Mouse (Mus musculus): ENCODE measurements around the gene Babam2. TPM values are rescaled to one million over a fixed set of nuclear protein-coding genes. Genes with fewer than 3 reads are reported as not detected.

Gene Babam2
- polyA plus RNA-seq, 1 experiment from 2014 or later = 46.4 TPM

- WGBS = 81% methylated on average over 6 of the region's 6 CpGs
- Histone ChIP-seq H3K36me3 (no peaks in the 10 kb centered on the region), H3K27ac (replicated peaks) (no peak overlapping the region), H3K9me3 (no peaks in the 10 kb centered on the region), H3K9ac (replicated peaks) (no peak overlapping the region), H3K4me1 (no peaks in the 10 kb centered on the region), H3K4me2 (replicated peaks) (no peak overlapping the region), H3K27me3 (no peaks in the 10 kb centered on the region), H3K4me3 (no peak overlapping the region)
- no peak for ATAC-seq (ENCODE audit: low FRiP score, low read depth)
These were observed 27.0 kb downstream of the Babam2 start for GRCm38 (mm10) chr5:31724519-31724918.

GRCm38 (mm10) chr5:31725885-31726284, 28.4 kb downstream of the Babam2 start:
- no peak overlapping the region for H3K4me3 ChIP-seq
- H3K9ac ChIP-seq (replicated peaks) = no peak overlapping the region
- no peaks in the 10 kb centered on the region for H3K4me1 ChIP-seq
- 92% methylated on average over 2 of the region's 2 CpGs for WGBS
- no peaks in the 10 kb centered on the region for H3K36me3 ChIP-seq
- no peaks in the 10 kb centered on the region for H3K9me3 ChIP-seq
- no peaks in the 10 kb centered on the region for H3K27me3 ChIP-seq
- no peak overlapping the region for H3K4me2 ChIP-seq (replicated peaks)
- H3K27ac ChIP-seq (replicated peaks) = no peak overlapping the region
- ATAC-seq (ENCODE audit: low FRiP score, low read depth) = no peak

GRCm38 (mm10) chr5:31727456-31727855, 30.0 kb downstream of the Babam2 start:
- H3K4me1 ChIP-seq = no peaks in the 10 kb centered on the region
- no peaks in the 10 kb centered on the region for H3K27me3 ChIP-seq
- no peaks in the 10 kb centered on the region for H3K36me3 ChIP-seq
- H3K4me3 ChIP-seq = no peak overlapping the region
- H3K9me3 ChIP-seq = no peaks in the 10 kb centered on the region
- H3K4me2 ChIP-seq (replicated peaks) = no peak overlapping the region
- H3K27ac ChIP-seq (replicated peaks) = no peak overlapping the region
- 86% methylated on average over 5 of the region's 5 CpGs for WGBS
- H3K9ac ChIP-seq (replicated peaks) = no peak overlapping the region
- no peak for ATAC-seq (ENCODE audit: low FRiP score, low read depth)

DNA sequence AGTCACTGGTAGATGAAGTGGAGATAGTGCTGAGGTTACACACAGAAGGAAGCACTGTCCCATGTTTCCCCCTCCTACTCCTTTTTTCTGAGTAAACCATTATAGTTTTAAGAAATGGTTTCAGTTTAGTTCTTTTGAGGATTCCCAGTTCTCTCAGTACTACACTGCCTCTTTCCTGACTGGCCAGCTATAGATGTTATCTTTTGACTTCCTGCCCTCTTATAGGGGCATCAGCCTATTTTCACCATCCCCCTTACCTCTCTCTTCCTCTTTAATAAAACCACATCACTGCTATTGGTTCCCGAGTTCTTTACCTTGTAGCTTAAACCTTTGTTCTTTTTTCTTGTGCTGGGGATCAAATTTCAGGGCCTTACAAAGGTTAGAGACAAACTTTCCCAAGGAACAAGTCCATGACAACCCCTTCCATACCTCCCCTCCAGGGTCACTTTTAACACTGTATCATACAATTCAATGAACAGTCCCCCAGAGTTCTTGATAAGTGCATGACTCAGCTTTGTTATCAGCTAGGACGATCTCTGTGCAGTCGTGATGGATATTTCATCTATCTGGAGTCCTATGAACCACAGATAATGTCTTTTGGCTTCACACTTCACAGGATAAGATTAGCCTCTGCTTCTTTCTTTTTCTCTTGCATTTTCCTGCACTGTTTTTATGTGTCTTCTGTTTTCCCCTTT, 35.3 kb downstream of the Babam2 start:
- Histone ChIP-seq H3K9ac (replicated peaks) (no peak overlapping the region), H3K27me3 (no peaks in the 10 kb centered on the region), H3K27ac (replicated peaks) (no peak overlapping the region), H3K4me1 (no peaks in the 10 kb centered on the region), H3K36me3 (no peaks in the 10 kb centered on the region), H3K4me3 (no peak overlapping the region), H3K9me3 (no peaks in the 10 kb centered on the region), H3K4me2 (replicated peaks) (no peak overlapping the region)
- no peak for ATAC-seq (ENCODE audit: low FRiP score, low read depth)
- 55% methylated on average over 3 of the region's 3 CpGs for WGBS

DNA sequence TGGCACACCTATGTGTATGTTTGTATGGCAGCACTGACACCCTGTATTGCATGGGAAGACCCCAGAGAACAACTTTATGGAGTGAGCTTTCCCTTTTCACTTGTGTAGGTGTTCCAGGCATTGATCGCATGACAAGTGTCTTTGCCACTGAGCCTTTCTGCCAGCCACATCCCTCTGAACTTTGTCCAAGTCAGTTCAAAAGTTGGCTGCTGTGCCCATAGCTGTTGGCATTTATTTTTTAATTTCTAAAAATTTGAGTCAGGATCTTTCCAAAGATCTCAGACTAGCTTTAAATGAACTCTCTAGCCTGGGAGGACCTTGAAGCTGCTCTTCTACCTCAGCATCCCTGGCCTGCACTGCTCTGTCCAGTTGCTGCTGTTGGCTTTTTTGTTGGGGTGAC, 44.4 kb downstream of the Babam2 start:
- 95% methylated on average over 1 of the region's 1 CpGs for WGBS

DNA sequence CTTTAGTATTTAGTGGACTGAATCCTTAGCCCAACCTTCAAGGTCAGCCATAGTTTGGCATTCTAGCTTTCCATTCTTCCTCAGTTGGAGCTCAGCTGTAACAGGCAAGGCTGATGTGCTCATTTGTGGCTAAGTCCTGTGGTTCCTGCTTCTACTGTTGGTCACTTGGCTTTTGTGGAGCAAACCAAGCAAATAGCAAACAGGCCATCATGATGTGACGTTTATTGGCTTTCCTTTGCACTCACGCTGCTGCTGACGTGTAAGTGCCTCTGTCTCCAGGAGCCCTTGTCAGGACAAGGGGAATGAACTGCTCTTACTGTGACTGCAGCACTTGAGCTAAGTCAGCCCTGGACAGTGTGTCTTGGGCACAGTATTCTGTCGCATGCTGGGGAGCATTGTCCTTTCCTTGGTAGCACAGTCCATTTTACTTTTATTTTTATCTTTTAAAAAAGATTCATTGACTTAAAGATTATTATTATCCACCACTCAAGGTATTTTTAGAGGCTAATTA, 45.1 kb downstream of the Babam2 start:
- Histone ChIP-seq H3K9me3 (no peaks in the 10 kb centered on the region), H3K4me2 (replicated peaks) (no peak overlapping the region), H3K9ac (replicated peaks) (no peak overlapping the region), H3K27me3 (no peaks in the 10 kb centered on the region), H3K4me3 (no peak overlapping the region), H3K36me3 (no peaks in the 10 kb centered on the region), H3K27ac (replicated peaks) (no peak overlapping the region), H3K4me1 (no peaks in the 10 kb centered on the region)
- WGBS = 64% methylated on average over 4 of the region's 4 CpGs
- ATAC-seq (ENCODE audit: low FRiP score, low read depth) = no peak

More for the DNA sequence above, 44.4 kb downstream of the Babam2 start:
- H3K4me2 ChIP-seq (replicated peaks) = no peak overlapping the region
- H3K9ac ChIP-seq (replicated peaks) = no peak overlapping the region
- H3K27me3 ChIP-seq = no peaks in the 10 kb centered on the region
- H3K9me3 ChIP-seq = no peaks in the 10 kb centered on the region
- no peaks in the 10 kb centered on the region for H3K4me1 ChIP-seq
- ATAC-seq (ENCODE audit: low FRiP score, low read depth) = no peak
- no peak overlapping the region for H3K27ac ChIP-seq (replicated peaks)
- H3K4me3 ChIP-seq = no peak overlapping the region
- H3K36me3 ChIP-seq = no peaks in the 10 kb centered on the region

GRCm38 (mm10) chr5:31749401-31749800, 51.9 kb downstream of the Babam2 start:
- no peaks in the 10 kb centered on the region for H3K36me3 ChIP-seq
- no peak overlapping the region for H3K4me2 ChIP-seq (replicated peaks)
- no peaks in the 10 kb centered on the region; the same call in 1 of the 2 replicates for H3K4me1 ChIP-seq
- no peak overlapping the region for H3K4me3 ChIP-seq
- no peaks in the 10 kb centered on the region for H3K27me3 ChIP-seq
- H3K27ac ChIP-seq (replicated peaks) = no peak overlapping the region
- no peak for ATAC-seq (ENCODE audit: low FRiP score, low read depth)
- no peaks in the 10 kb centered on the region for H3K9me3 ChIP-seq
- H3K9ac ChIP-seq (replicated peaks) = no peak overlapping the region

- Histone ChIP-seq H3K4me2 (replicated peaks) (no peak overlapping the region), H3K4me3 (no peak overlapping the region), H3K4me1 (no peaks in the 10 kb centered on the region; the same call in 1 of the 2 replicates), H3K9me3 (no peaks in the 10 kb centered on the region), H3K36me3 (no peaks in the 10 kb centered on the region), H3K27me3 (no peaks in the 10 kb centered on the region), H3K27ac (replicated peaks) (no peak overlapping the region), H3K9ac (replicated peaks) (no peak overlapping the region)
- ATAC-seq (ENCODE audit: low FRiP score, low read depth) = no peak
- WGBS = 91% methylated on average over 9 of the region's 9 CpGs
These were observed 52.9 kb downstream of the Babam2 start for GRCm38 (mm10) chr5:31750231-31750925.

GRCm38 (mm10) chr5:31750955-31751354, 53.5 kb downstream of the Babam2 start:
- no peak for ATAC-seq (ENCODE audit: low FRiP score, low read depth)
- 90% methylated on average over 4 of the region's 4 CpGs for WGBS

GRCm38 (mm10) chr5:31754634-31755033, 57.1 kb downstream of the Babam2 start:
- H3K27ac ChIP-seq (replicated peaks) = no peak overlapping the region
- no peaks in the 10 kb centered on the region for H3K27me3 ChIP-seq
- no peaks in the 10 kb centered on the region for H3K36me3 ChIP-seq
- H3K4me3 ChIP-seq = no peak overlapping the region
- H3K9ac ChIP-seq (replicated peaks) = no peak overlapping the region
- H3K4me2 ChIP-seq (replicated peaks) = no peak overlapping the region
- no peak for ATAC-seq (ENCODE audit: low FRiP score, low read depth)
- H3K4me1 ChIP-seq = no peaks in the 10 kb centered on the region
- WGBS = 79% methylated on average over 1 of the region's 1 CpGs
- H3K9me3 ChIP-seq = no peaks in the 10 kb centered on the region

More at GRCm38 (mm10) chr5:31750955-31751354, 53.5 kb downstream of the Babam2 start:
- Histone ChIP-seq H3K36me3 (no peaks in the 10 kb centered on the region), H3K9ac (replicated peaks) (no peak overlapping the region), H3K4me1 (no peaks in the 10 kb centered on the region; the same call in 1 of the 2 replicates), H3K4me3 (no peak overlapping the region), H3K4me2 (replicated peaks) (no peak overlapping the region), H3K9me3 (no peaks in the 10 kb centered on the region), H3K27me3 (no peaks in the 10 kb centered on the region), H3K27ac (replicated peaks) (no peak overlapping the region)

GRCm38 (mm10) chr5:31755255-31755654, 57.8 kb downstream of the Babam2 start:
- H3K9ac ChIP-seq (replicated peaks) = no peak overlapping the region
- no peaks in the 10 kb centered on the region for H3K36me3 ChIP-seq
- H3K4me1 ChIP-seq = no peaks in the 10 kb centered on the region
- H3K27me3 ChIP-seq = no peaks in the 10 kb centered on the region
- no peak overlapping the region for H3K4me2 ChIP-seq (replicated peaks)
- WGBS = 89% methylated on average over 3 of the region's 3 CpGs
- ATAC-seq (ENCODE audit: low FRiP score, low read depth) = no peak
- no peak overlapping the region for H3K27ac ChIP-seq (replicated peaks)
- H3K4me3 ChIP-seq = no peak overlapping the region
- no peaks in the 10 kb centered on the region for H3K9me3 ChIP-seq

- Histone ChIP-seq H3K27me3 (no peaks in the 10 kb centered on the region), H3K27ac (replicated peaks) (no peak overlapping the region), H3K4me1 (no peaks in the 10 kb centered on the region), H3K4me2 (replicated peaks) (no peak overlapping the region), H3K4me3 (no peak overlapping the region), H3K9me3 (no peaks in the 10 kb centered on the region), H3K9ac (replicated peaks) (no peak overlapping the region), H3K36me3 (no peaks in the 10 kb centered on the region)
- 90% methylated on average over 9 of the region's 9 CpGs for WGBS
- no peak for ATAC-seq (ENCODE audit: low FRiP score, low read depth)
These were observed 61.0 kb downstream of the Babam2 start for GRCm38 (mm10) chr5:31758310-31759091.
